Mouse (Mus musculus) cerebellum, postnatal 14 days (tissue): ENCODE results near the gene Pate1.

Source experiments
- DNase-seq, 2 experiments: peaks; one replicate each; pipeline ENCODE4 v3.0.0; 2021; ENCODE audit warnings: mixed read lengths in 2 of 2

Pate1 gene

GRCm38 (mm10) chr9:35687013-35687412, at the start of gene Pate1:
Gene Pate1 (minus strand): TSS chr9:35687390.
- no peak for DNase-seq

- no peak for DNase-seq
These were observed 20.1 kb upstream of the Pate1 start for GRCm38 (mm10) chr9:35707265-35707664.

GRCm38 (mm10) chr9:35691924-35692323, 4.7 kb upstream of the Pate1 start:
- DNase-seq = no peak

GRCm38 (mm10) chr9:35673557-35673956, 13.6 kb downstream of the Pate1 start:
- no peak for DNase-seq

GRCm38 (mm10) chr9:35648102-35648501, 39.1 kb downstream of the Pate1 start, which contains the start of gene Pate3:
Gene Pate3 (minus strand): TSS chr9:35648202.
- DNase-seq = no peak
